Mouse (Mus musculus): ENCODE results near the gene Dis3l2.

DNA sequence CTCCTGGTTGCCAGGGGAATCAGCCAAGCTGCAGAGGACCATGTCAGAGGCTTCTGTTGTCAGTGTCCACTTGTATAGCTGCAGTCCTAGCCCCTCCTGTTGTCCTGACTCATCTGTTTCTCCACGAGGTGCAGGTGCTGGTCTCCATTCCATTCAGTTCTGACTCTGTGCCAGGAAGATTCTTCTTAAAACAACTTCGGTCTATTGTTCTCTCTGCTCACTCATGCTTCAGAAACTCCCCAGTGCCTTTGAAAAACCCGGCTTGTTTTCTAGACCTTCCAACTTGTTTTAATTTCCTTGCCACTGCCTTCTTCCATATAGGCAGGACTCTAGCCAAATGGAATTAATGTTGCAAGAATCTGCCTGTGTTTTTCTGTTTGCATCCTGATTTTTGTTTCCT lies 39.3 kb downstream of the Dis3l2 start:
- TF ChIP-seq CTCF (IDR thresholded peaks at IDR 0.05; ENCODE audit: control insufficient read depth, insufficient read depth, insufficient read length) (no peak), MYOG (IDR thresholded peaks at IDR 0.05; ENCODE audit: control insufficient read depth, extremely low read depth, insufficient read length) (no peak), USF1 (IDR thresholded peaks at IDR 0.05; ENCODE audit: low read depth) (no peak), CEBPB (IDR thresholded peaks at IDR 0.05; ENCODE audit: low read depth) (no peak)
